Mouse (Mus musculus): ENCODE data around the gene Spp2. TPM values are rescaled to one million over a fixed set of nuclear protein-coding genes. Genes with fewer than 3 reads are reported as not detected.
A peak's percentile ranks its signal among the peaks of the same experiment; 100 is the strongest.

Spp2 gene
- polyA plus RNA-seq, 1 experiment from 2014 or later: not detected

DNA sequence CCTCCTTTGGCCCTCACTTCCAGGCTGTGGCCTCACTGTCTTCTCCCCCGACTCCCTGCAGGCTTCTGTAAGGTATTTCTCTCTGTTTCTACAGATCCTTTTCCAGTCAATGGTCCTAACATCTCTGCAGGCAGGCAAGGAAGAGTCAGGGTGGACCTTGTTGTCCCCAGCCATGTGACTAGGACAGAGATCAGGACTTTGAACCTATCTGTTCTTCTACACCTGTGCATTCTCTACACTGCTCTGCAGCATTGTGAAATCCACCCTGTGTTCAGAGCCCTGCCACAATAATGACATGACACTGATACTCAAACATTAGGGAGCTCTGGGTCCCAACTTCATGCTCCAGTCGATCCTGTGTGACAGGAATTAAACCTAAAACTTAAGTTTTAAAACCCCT, 12.2 kb downstream of the Spp2 start:
- 79% methylated on average over 2 of the region's 2 CpGs for WGBS
- H3K36me3 ChIP-seq: no peaks in the 10 kb centered on the region
- no peaks in the 10 kb centered on the region for H3K4me1 ChIP-seq (replicated peaks)
- H3K27ac ChIP-seq: no peak overlapping the region
- no peaks in the 10 kb centered on the region for H3K9me3 ChIP-seq
- no peaks in the 10 kb centered on the region for H3K27me3 ChIP-seq (ENCODE audit: insufficient read depth, poor library complexity, severe bottlenecking)
- no peak for DNase-seq (ENCODE audit: low spot score)
- no peak overlapping the region for H3K4me3 ChIP-seq

DNA sequence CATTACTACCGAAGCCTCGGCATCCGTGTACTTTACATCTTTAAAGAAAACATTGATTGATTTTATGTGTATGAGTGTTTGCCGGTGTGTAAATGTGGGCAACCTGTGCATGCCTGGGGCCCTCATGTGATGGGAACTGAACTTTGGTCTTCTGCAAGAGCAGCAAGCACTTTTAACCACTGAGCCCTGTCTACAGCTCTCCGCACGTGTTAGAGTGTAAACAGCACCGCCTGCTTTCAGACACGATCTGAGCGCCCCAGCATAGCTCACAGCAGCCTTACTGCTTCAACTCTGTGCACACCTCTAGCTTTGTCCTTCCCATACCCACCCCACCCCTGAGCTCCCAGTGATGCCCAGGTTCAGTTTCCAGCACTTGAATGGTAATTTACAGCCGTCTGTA, 15.3 kb downstream of the Spp2 start:
- Histone ChIP-seq H3K4me1 (replicated peaks) (no peaks in the 10 kb centered on the region), H3K27ac (no peak overlapping the region), H3K27me3 (ENCODE audit: insufficient read depth, poor library complexity, severe bottlenecking) (no peaks in the 10 kb centered on the region), H3K36me3 (no peaks in the 10 kb centered on the region), H3K4me3 (no peak overlapping the region), H3K9me3 (no peaks in the 10 kb centered on the region)
- DNase-seq (ENCODE audit: low spot score): no peak
- 88% methylated on average over 10 of the region's 10 CpGs for whole genome bisulfite sequencing

DNA sequence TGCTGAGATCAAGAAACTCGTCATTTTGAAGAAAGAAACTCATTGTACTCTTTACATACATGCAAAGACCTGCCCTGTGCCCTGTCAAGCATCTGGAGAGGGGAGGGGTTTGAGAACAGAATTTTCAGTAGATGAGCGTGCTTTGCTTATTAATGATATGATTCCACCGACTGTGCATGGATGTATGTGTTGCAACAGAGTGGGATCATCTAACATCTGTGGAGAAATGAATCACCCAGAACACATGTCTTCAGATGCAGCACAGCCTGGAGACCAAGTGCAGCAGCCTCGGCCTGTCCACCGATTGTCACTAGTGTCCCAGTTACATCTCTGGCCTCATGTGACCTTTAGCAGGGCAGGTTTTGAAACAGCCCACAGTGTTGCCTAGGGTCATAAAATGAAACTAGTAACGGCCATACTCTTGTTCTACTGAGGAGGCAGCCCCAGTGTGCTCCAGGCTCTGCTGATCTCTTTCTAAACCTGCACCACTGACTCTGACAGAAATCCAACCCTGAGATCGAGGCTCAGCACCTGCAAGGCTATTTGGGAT, 16.2 kb downstream of the Spp2 start:
- H3K4me1 ChIP-seq (replicated peaks): no peaks in the 10 kb centered on the region
- H3K4me3 ChIP-seq: no peak overlapping the region
- H3K27ac ChIP-seq: no peak overlapping the region
- H3K27me3 ChIP-seq (ENCODE audit: insufficient read depth, poor library complexity, severe bottlenecking): no peaks in the 10 kb centered on the region
- DNase-seq (ENCODE audit: low spot score): no peak
- no peaks in the 10 kb centered on the region for H3K9me3 ChIP-seq
- no peaks in the 10 kb centered on the region for H3K36me3 ChIP-seq
- 76% methylated on average over 7 of the region's 7 CpGs for WGBS

DNA sequence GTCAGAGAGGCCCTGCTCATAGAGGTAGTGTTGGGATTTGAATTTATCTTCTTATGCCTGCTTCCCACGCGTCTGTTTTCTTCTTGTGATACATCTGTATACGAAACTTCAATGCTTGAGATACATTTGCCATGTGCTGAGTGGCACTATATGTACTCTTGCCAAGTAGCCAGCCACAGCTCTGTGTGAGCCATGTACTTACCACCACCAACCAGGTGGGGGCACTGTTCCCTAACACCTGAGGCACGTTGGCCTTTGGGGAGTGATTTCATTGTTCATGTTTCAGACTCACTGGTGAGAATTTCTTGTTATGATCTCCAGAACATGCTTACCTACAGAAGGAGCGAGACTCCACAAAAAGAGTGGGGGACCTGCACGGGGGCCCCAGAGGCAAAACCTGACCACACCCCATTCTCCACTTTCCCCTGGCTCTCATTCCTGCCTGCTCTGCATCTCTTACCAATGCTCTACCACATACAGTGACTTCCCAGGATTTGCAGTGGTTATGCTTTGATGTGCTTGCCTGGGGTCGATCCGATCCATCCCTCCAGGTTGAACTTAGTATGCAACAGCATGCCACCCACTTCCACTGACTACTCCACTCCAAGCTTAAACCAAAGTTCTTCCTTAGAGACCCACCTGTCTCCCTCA, 18.0 kb downstream of the Spp2 start:
- H3K36me3 ChIP-seq: no peaks in the 10 kb centered on the region
- peak; percentile 82 for DNase-seq (ENCODE audit: low spot score)
- H3K27me3 ChIP-seq (ENCODE audit: insufficient read depth, poor library complexity, severe bottlenecking): no peaks in the 10 kb centered on the region
- 27% methylated on average over 8 of the region's 8 CpGs for WGBS
- H3K4me3 ChIP-seq: no peak overlapping the region
- H3K27ac ChIP-seq: peak overlapping the region; percentile 35; the same call in 1 of the 2 replicates
- H3K4me1 ChIP-seq (replicated peaks): peaks cover 17% of the 10 kb centered on the region
- no peaks in the 10 kb centered on the region for H3K9me3 ChIP-seq

DNA sequence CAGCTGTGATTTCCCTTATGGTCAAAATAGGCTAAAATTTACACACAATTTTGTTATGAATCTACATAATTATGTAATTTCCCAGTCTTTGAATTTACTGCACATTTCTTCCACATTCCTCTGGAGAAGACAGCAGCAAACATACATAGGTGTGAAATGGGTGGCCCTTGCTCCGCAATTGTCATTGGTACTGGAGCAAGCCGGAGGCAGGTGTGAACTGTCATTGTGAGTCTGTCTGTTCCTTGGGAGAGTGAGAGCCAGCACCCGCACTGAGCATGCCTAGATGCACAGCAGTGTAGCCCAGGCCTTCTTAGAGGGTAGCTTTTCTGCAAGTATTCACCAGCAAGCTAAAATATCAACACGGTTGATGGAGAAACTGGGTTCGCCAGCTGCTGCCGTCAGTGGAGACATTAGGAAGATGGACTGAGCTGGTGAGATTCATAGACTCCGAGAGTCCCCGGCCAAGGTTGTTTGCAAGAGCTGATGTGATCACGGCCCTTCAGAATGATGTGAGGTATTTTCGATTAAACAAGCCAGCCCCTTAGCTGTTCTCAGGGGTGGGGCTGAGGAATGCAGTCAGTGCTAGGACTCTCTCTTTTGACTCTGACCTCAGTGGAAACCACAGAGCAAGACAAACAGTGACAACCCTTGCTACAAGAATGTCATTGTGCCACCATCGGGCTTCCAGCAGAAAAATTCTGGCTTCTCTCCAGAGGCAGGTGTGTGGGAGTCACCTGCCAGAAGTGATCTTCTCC, 21.4 kb downstream of the Spp2 start:
- Histone ChIP-seq H3K9me3 (no peaks in the 10 kb centered on the region), H3K27me3 (ENCODE audit: insufficient read depth, poor library complexity, severe bottlenecking) (no peaks in the 10 kb centered on the region), H3K4me1 (replicated peaks) (peaks cover 18% of the 10 kb centered on the region), H3K27ac (no peak overlapping the region), H3K4me3 (no peak overlapping the region), H3K36me3 (no peaks in the 10 kb centered on the region)
- no peak for DNase-seq (ENCODE audit: low spot score)
- 86% methylated on average over 11 of the region's 11 CpGs for WGBS

DNA sequence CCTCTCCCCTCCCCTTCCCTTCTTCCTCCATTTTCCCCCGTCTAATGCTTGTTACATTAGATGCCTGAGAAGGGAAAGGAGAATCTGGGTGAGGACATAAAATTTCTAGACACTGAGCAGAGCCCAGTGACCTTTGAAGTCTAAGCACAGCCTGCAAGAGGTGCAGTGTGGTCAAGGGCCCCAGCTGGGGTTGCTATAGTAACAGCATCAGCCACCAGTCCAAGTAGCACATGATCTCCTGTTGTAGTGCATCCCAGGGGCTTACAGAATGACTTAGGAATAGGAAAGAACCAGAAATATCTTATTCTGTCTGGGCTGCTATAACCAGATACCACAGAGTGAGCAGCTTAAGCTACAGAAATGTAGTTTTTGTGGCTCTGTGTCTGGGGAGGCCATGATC, 22.7 kb downstream of the Spp2 start:
- no peak for DNase-seq (ENCODE audit: low spot score)
- no peaks in the 10 kb centered on the region for H3K27me3 ChIP-seq (ENCODE audit: insufficient read depth, poor library complexity, severe bottlenecking)
- WGBS: 79% methylated on average over 1 of the region's 1 CpGs
- H3K27ac ChIP-seq: no peak overlapping the region
- H3K36me3 ChIP-seq: no peaks in the 10 kb centered on the region
- H3K9me3 ChIP-seq: no peaks in the 10 kb centered on the region
- H3K4me3 ChIP-seq: no peak overlapping the region
- peaks cover 18% of the 10 kb centered on the region for H3K4me1 ChIP-seq (replicated peaks)

DNA sequence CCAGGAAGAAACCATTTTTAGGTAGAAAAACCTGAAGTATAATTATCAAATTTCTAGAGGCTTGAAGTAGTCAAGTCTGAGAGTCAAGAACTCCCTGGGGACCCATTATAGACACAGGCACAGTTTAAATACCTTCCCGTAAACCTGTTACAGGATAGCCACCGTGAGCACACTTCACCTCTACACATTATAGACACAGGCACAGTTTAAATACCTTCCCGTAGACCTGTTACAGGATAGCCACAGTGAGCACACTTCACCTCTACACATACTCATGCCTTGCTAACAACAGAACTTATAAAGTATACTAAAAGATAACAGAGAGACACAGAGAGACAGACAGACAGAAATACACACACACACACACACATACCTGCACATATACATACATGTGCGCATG, 24.5 kb downstream of the Spp2 start:
- 88% methylated on average over 4 of the region's 4 CpGs for WGBS
- Histone ChIP-seq H3K27me3 (ENCODE audit: insufficient read depth, poor library complexity, severe bottlenecking) (no peaks in the 10 kb centered on the region), H3K4me3 (no peak overlapping the region), H3K4me1 (replicated peaks) (peaks cover 18% of the 10 kb centered on the region), H3K36me3 (no peaks in the 10 kb centered on the region), H3K9me3 (no peaks in the 10 kb centered on the region), H3K27ac (no peak overlapping the region)
- DNase-seq (ENCODE audit: low spot score): no peak

DNA sequence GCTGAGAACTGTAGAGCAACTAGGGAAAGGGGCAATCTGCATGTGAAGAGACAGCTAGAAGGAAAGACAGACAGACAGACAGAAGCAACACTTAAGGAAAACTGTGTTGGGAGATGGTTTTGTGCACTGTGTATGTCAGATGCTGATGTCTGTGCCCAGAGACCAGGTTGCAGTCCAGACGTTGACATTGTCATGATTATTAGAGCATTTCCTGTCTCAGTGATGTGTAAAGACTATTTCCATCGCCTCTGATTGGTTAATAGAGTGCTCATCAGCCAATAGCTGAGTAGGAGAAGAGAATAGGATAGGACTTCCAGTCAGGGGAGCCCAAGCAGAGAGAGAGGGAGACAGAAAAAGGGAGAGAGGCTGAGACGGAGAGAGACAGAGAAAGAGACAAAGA, 25.8 kb downstream of the Spp2 start:
- H3K27me3 ChIP-seq (ENCODE audit: insufficient read depth, poor library complexity, severe bottlenecking): no peaks in the 10 kb centered on the region
- 54% methylated on average over 3 of the region's 3 CpGs for WGBS
- no peak for DNase-seq (ENCODE audit: low spot score)
- H3K27ac ChIP-seq: no peak overlapping the region
- H3K36me3 ChIP-seq: no peaks in the 10 kb centered on the region
- H3K4me3 ChIP-seq: no peak overlapping the region
- H3K4me1 ChIP-seq (replicated peaks): peaks cover 18% of the 10 kb centered on the region
- no peaks in the 10 kb centered on the region for H3K9me3 ChIP-seq

DNA sequence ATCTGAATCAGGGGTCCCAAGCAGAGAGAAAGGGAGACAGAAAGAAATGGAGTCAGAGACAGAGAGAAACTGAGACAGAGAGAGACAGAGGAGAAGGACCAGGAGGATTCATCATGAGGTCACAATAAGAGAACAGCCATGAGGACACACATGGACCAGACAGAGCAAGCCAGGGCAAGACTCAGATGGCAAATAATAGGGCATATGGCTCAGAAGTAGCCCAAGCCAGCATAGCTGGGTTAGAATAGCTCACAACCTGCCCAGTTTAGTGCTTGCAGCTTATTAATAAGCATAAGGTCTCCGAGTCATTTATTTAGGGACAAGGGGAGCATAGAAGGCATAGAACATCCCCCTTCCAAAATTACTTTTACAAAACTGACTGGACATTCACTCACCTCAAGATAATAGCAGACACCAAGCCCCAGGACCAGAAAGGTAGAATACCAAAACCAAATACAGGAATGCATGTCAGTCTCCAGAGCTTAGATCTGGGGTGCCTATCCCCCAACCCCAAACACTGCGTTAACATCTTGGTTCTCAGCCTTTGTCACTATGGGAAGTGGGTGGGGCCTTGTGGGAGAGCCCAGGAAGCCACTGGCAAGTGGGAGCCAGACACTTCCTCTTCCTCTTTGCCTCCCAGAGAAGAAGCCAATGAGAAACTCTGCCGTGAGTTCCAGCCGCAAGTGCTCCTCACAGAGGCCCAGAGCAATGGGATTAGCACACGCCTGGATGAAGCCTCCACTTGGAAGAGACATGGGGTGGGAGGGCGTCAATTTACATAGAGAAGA, 26.5 kb downstream of the Spp2 start:
- Histone ChIP-seq H3K4me3 (no peak overlapping the region), H3K36me3 (no peaks in the 10 kb centered on the region), H3K27me3 (ENCODE audit: insufficient read depth, poor library complexity, severe bottlenecking) (no peaks in the 10 kb centered on the region), H3K9me3 (no peaks in the 10 kb centered on the region), H3K4me1 (replicated peaks) (peaks cover 15% of the 10 kb centered on the region), H3K27ac (no peak overlapping the region)
- no peak for DNase-seq (ENCODE audit: low spot score)
- 83% methylated on average over 6 of the region's 6 CpGs for WGBS

DNA sequence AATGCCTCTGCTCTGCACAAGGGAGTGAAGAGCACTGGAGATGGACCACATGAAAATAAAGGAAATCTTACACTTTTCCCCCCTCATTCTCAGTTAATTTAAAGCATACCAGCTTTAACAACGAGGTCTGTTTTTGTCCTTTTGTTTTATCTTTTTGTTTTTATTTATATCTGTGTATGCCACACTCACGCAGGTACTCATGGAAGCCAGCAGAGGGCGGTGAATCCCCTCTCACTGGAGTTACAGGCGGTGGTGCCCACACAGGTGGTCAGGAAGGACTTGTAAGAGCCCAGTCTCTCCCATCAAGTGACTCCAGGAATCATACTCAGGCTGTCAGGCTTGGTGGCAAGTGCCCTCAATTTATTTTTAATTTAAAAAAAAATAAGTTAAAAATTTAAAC, 27.3 kb downstream of the Spp2 start:
- H3K27me3 ChIP-seq (ENCODE audit: insufficient read depth, poor library complexity, severe bottlenecking): no peaks in the 10 kb centered on the region
- no peaks in the 10 kb centered on the region for H3K36me3 ChIP-seq
- DNase-seq (ENCODE audit: low spot score): no peak
- H3K27ac ChIP-seq: no peak overlapping the region
- 68% methylated on average over 4 of the region's 4 CpGs for WGBS
- no peak overlapping the region for H3K4me3 ChIP-seq
- H3K4me1 ChIP-seq (replicated peaks): peaks cover 7% of the 10 kb centered on the region
- H3K9me3 ChIP-seq: no peaks in the 10 kb centered on the region

DNA sequence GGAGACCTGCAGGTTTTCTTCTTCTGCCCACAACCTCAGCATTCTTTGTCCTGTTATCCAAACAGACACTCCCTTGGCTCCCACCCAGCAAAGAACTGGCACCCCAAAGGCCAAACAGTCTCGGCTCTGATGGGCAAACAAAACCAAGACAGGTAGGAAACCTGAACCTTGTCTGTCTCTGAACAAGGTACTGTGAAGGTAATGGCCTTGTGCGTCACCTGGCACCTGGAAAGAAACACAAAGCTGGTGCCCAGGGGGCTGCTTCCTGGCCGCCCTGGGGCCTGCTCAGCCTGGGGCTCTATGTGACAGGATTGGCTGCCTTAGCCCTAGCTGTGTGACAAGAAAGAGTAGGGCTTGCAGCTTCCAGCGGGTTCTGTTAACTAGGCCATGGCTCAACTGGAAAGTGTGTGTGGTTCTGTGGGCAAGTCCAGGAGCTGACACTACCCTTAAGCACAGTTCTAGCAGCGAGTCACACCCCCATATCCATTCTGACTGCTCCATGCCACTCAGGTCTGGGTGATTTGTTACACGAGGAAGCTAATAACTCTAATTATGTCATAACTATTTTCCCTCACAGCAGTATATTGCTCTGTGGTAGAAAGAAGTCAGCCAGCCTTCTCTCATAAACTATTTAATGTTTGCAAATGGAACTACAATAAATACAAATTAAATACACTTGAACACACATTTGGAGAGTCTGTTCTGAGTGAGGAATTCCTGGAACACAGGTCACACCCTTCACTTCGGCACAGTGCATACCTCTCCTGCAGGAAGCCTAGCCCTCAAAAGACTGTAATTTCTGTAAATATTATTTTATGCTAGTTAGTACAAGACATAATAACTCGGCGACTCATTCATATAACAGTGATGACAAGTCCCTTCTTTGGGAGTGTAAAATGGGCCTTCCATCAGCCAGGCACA, 30.7 kb downstream of the Spp2 start:
- no peaks in the 10 kb centered on the region for H3K9me3 ChIP-seq
- DNase-seq (ENCODE audit: low spot score): no peak
- 82% methylated on average over 9 of the region's 9 CpGs for WGBS
- no peaks in the 10 kb centered on the region for H3K36me3 ChIP-seq
- no peaks in the 10 kb centered on the region for H3K4me1 ChIP-seq (replicated peaks)
- no peak overlapping the region for H3K4me3 ChIP-seq
- H3K27me3 ChIP-seq (ENCODE audit: insufficient read depth, poor library complexity, severe bottlenecking): no peaks in the 10 kb centered on the region
- H3K27ac ChIP-seq: no peak overlapping the region

DNA sequence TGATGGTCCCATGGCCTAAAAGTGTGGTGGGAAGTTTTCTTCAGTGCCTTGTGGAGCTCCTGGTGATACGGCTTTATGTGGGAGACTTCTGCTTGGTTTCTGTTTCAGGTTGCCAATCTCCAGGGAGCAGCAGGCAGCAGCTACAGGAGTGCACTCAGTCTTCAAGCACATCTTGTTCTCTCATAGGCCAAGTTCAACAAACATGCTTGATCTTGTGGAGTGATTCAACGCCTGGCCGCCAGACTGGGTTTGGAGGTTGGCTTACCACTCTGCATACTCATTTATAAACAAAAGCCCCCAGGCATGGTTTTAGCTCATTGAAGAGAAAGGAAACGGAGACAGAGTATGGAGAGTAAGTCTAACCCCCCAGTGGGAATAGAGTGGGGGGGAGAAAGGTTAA, 36.6 kb downstream of the Spp2 start:
- Histone ChIP-seq H3K36me3 (no peaks in the 10 kb centered on the region), H3K27ac (no peak overlapping the region), H3K27me3 (ENCODE audit: insufficient read depth, poor library complexity, severe bottlenecking) (no peaks in the 10 kb centered on the region), H3K9me3 (no peaks in the 10 kb centered on the region), H3K4me1 (replicated peaks) (peaks cover 12% of the 10 kb centered on the region), H3K4me3 (no peak overlapping the region)
- 73% methylated on average over 4 of the region's 4 CpGs for WGBS
- DNase-seq (ENCODE audit: low spot score): no peak

All from hindbrain, embryonic 10.5 days (tissue).